Mouse (Mus musculus) megakaryocyte, embryonic 14.5 days (primary cell): Measurements from ENCODE around the gene Paqr4. TPM values are rescaled to one million over a fixed set of nuclear protein-coding genes. Genes with fewer than 3 reads are reported as not detected.
A peak's percentile ranks its signal among the peaks of the same experiment; 100 is the strongest.

Experiments
- H3K27me3 ChIP-seq: replicated peaks from 2 replicates; pipeline ENCODE3; 2012; ENCODE audit warnings: inconsistent platforms
- H3K36me3 ChIP-seq: replicated peaks from 2 replicates; pipeline ENCODE3; 2012; ENCODE audit warnings: low read length, inconsistent platforms, mixed read lengths
- H3K4me1 ChIP-seq: 2 replicates; pipeline ENCODE4 v1.6.1; 2012; ENCODE audit warnings: inconsistent platforms
- H3K4me3 ChIP-seq: replicated peaks from 2 replicates; pipeline ENCODE3; 2012; ENCODE audit warnings: moderate library complexity, mild to moderate bottlenecking, inconsistent platforms
- H3K9me3 ChIP-seq: 2 replicates; pipeline ENCODE4 v1.6.1; 2012; ENCODE audit warnings: inconsistent platforms
- FLI1 ChIP-seq: IDR thresholded peaks from 2 replicates; pipeline ENCODE4 v1.6.1; 2012; ENCODE audit warnings: low read length, inconsistent platforms, mixed read lengths
- GATA1 ChIP-seq: IDR thresholded peaks from 3 replicates; pipeline ENCODE4 v1.6.1; 2012; ENCODE audit warnings: mixed read lengths, low read length, inconsistent platforms, borderline replicate concordance
- polyA plus RNA-seq: library from polyadenylated mRNA; stranded (reverse); fragments of >175 nt; gene quantifications from 2 replicates; pipeline ENCODE4 v1.2.3, GENCODE M21; 2012; ENCODE audit warnings: low replicate concordance; ENCODE audit not compliant: insufficient read depth

The Paqr4 gene
- polyA plus RNA-seq, 1 experiment = 1.7 TPM

- no peaks in the 10 kb centered on the region for H3K36me3 ChIP-seq
- TF ChIP-seq GATA1 = no peak
- no peak for TF ChIP-seq FLI1
- H3K9me3 ChIP-seq = no peaks in the 10 kb centered on the region
- H3K4me1 ChIP-seq = peaks cover 15% of the 10 kb centered on the region
- peaks cover 69% of the 10 kb centered on the region for H3K27me3 ChIP-seq
- H3K4me3 ChIP-seq = no peak overlapping the region
Observed at GRCm38 (mm10) chr17:23703301-23703700, 37.4 kb downstream of the Paqr4 start.

GRCm38 (mm10) chr17:23700079-23700478, 40.6 kb downstream of the Paqr4 start:
- H3K36me3 ChIP-seq = no peaks in the 10 kb centered on the region
- no peak for TF ChIP-seq GATA1
- H3K27me3 ChIP-seq = peaks cover 66% of the 10 kb centered on the region
- peaks cover 17% of the 10 kb centered on the region for H3K4me1 ChIP-seq
- no peaks in the 10 kb centered on the region for H3K9me3 ChIP-seq
- H3K4me3 ChIP-seq = peak overlapping the region; percentile 93

GRCm38 (mm10) chr17:23699131-23700077, 41.3 kb downstream of the Paqr4 start:
- no peak for TF ChIP-seq FLI1
- no peak for TF ChIP-seq GATA1
- Histone ChIP-seq H3K36me3 (no peaks in the 10 kb centered on the region), H3K9me3 (no peaks in the 10 kb centered on the region), H3K27me3 (peaks cover 67% of the 10 kb centered on the region), H3K4me1 (peaks cover 23% of the 10 kb centered on the region), H3K4me3 (peak overlapping the region; percentile 93)

- Histone ChIP-seq H3K9me3 (no peaks in the 10 kb centered on the region), H3K36me3 (no peaks in the 10 kb centered on the region), H3K27me3 (peaks cover 54% of the 10 kb centered on the region), H3K4me1 (peaks cover 28% of the 10 kb centered on the region), H3K4me3 (no peak overlapping the region)
- TF ChIP-seq GATA1 = no peak
Observed at GRCm38 (mm10) chr17:23695801-23696200, 44.9 kb downstream of the Paqr4 start.

GRCm38 (mm10) chr17:23694491-23694890, 46.2 kb downstream of the Paqr4 start:
- Histone ChIP-seq H3K9me3 (no peaks in the 10 kb centered on the region), H3K4me3 (no peak overlapping the region), H3K27me3 (peaks cover 42% of the 10 kb centered on the region), H3K36me3 (no peaks in the 10 kb centered on the region), H3K4me1 (peaks cover 19% of the 10 kb centered on the region)
- no peak for TF ChIP-seq FLI1
- TF ChIP-seq GATA1 = no peak

Other genes starting within 250 kb of the Paqr4 start
- gene Zfp213, start 176.6 kb downstream of the Paqr4 start, polyA plus RNA-seq = 4.9 and 8.0 TPM in 2 replicates
- gene Zfp13, start 141.4 kb downstream of the Paqr4 start, polyA plus RNA-seq = 0.96 TPM in 1 of 2 replicates, not detected in the other
- gene Zscan10, start 140.0 kb downstream of the Paqr4 start, polyA plus RNA-seq = not detected in 2 replicates
- gene Mmp25, start 95.6 kb downstream of the Paqr4 start, polyA plus RNA-seq = not detected in 2 replicates
- not detected in 2 replicates for gene Bicdl2, start 80.4 kb downstream of the Paqr4 start, polyA plus RNA-seq
- 263 and 516 TPM in 2 replicates for gene Hcfc1r1, start 67.3 kb downstream of the Paqr4 start, polyA plus RNA-seq
- 67.3 and 89.9 TPM in 2 replicates for gene Thoc6, start 67.0 kb downstream of the Paqr4 start, polyA plus RNA-seq
- gene Tnfrsf12a, start 63.4 kb downstream of the Paqr4 start, polyA plus RNA-seq = 3.1 TPM in 1 of 2 replicates, not detected in the other
- gene Cldn6, start 61.6 kb downstream of the Paqr4 start, polyA plus RNA-seq = 0.48 TPM in 1 of 2 replicates, not detected in the other
- not detected in 2 replicates for gene Cldn9, start 56.8 kb downstream of the Paqr4 start, polyA plus RNA-seq
- gene 1520401A03Rik, start 18.1 kb downstream of the Paqr4 start, polyA plus RNA-seq = 0.22 TPM in 1 of 2 replicates, not detected in the other
- gene Pkmyt1, start 14.5 kb downstream of the Paqr4 start, polyA plus RNA-seq = 43.9 and 71.2 TPM in 2 replicates
- not detected in 2 replicates for gene Kremen2, start 5.0 kb upstream of the Paqr4 start, polyA plus RNA-seq
- 6.0 and 53.7 TPM in 2 replicates for gene Flywch1, start 30.7 kb upstream of the Paqr4 start, polyA plus RNA-seq
- gene Flywch2, start 45.2 kb upstream of the Paqr4 start, polyA plus RNA-seq = 17.2 and 29.2 TPM in 2 replicates
- 117 and 357 TPM in 2 replicates for gene Srrm2, start 49.7 kb upstream of the Paqr4 start, polyA plus RNA-seq
- gene Elob, start 88.3 kb upstream of the Paqr4 start, polyA plus RNA-seq = 484 and 719 TPM in 2 replicates
- gene Prss33, start 95.2 kb upstream of the Paqr4 start, polyA plus RNA-seq = not detected in 2 replicates
- not detected in 2 replicates for gene Prss32, start 103.0 kb upstream of the Paqr4 start, polyA plus RNA-seq
- 0.28 TPM in 1 of 2 replicates, not detected in the other for gene Prss41, start 103.3 kb upstream of the Paqr4 start, polyA plus RNA-seq
- gene Prss21, start 127.2 kb upstream of the Paqr4 start, polyA plus RNA-seq = not detected in 2 replicates
- not detected in 2 replicates for gene Dcpp1, start 140.0 kb upstream of the Paqr4 start, polyA plus RNA-seq
- not detected in 2 replicates for gene Dcpp2, start 140.0 kb upstream of the Paqr4 start, polyA plus RNA-seq
- not detected in 2 replicates for gene Dcpp3, start 176.6 kb upstream of the Paqr4 start, polyA plus RNA-seq
- not detected in 2 replicates for gene Sbp, start 200.8 kb upstream of the Paqr4 start, polyA plus RNA-seq
- not detected in 2 replicates for gene Sbpl, start 214.4 kb upstream of the Paqr4 start, polyA plus RNA-seq
- 0.09 TPM in 1 of 2 replicates, not detected in the other for gene Prss30, start 239.7 kb upstream of the Paqr4 start, polyA plus RNA-seq